Mouse (Mus musculus) left cerebral cortex, adult 11 months (tissue): ENCODE results near the gene Peg10.

Source experiments
- DNase-seq: peaks from one replicate; pipeline ENCODE4 v3.0.0; 2022; ENCODE audit warnings: low spot score

Peg10 gene

GRCm38 (mm10) chr6:4746696-4747439 lies at the start of gene Peg10, which contains the start of gene Sgce:
Gene Peg10, plus strand, starts transcription at chr6:4747306.
Gene Sgce, minus strand, starts transcription at chr6:4747207.
- peak; percentile 38 for DNase-seq

GRCm38 (mm10) chr6:4701641-4702040 lies 45.5 kb upstream of the Peg10 start:
- DNase-seq, result no peak

GRCm38 (mm10) chr6:4703908-4704307 lies 43.2 kb upstream of the Peg10 start:
- DNase-seq, result no peak

- DNase-seq, result no peak
Observed at GRCm38 (mm10) chr6:4706415-4706814, 40.7 kb upstream of the Peg10 start.

GRCm38 (mm10) chr6:4708971-4709370 lies 38.1 kb upstream of the Peg10 start:
- no peak for DNase-seq

- DNase-seq, result no peak
Observed at GRCm38 (mm10) chr6:4716171-4716570, 30.9 kb upstream of the Peg10 start.

GRCm38 (mm10) chr6:4717344-4717743 lies 29.8 kb upstream of the Peg10 start:
- DNase-seq, result no peak

- DNase-seq, result no peak
Observed at GRCm38 (mm10) chr6:4722142-4722541, 25.0 kb upstream of the Peg10 start.

- no peak for DNase-seq
Observed at GRCm38 (mm10) chr6:4722739-4723138, 24.4 kb upstream of the Peg10 start.

- DNase-seq, result no peak
Observed at GRCm38 (mm10) chr6:4723998-4724757, 22.9 kb upstream of the Peg10 start.

- no peak for DNase-seq
Observed at GRCm38 (mm10) chr6:4728305-4728704, 18.8 kb upstream of the Peg10 start.

GRCm38 (mm10) chr6:4731675-4732074 lies 15.4 kb upstream of the Peg10 start:
- DNase-seq, result no peak

GRCm38 (mm10) chr6:4733208-4733607 lies 13.9 kb upstream of the Peg10 start:
- DNase-seq, result no peak

GRCm38 (mm10) chr6:4736372-4736771 lies 10.7 kb upstream of the Peg10 start:
- DNase-seq, result no peak

- no peak for DNase-seq
Observed at GRCm38 (mm10) chr6:4738034-4738629, 9.0 kb upstream of the Peg10 start.

- DNase-seq, result no peak
Observed at GRCm38 (mm10) chr6:4738717-4739116, 8.4 kb upstream of the Peg10 start.

GRCm38 (mm10) chr6:4739522-4740355 lies 7.4 kb upstream of the Peg10 start:
- no peak for DNase-seq

- no peak for DNase-seq
Observed at GRCm38 (mm10) chr6:4740511-4740910, 6.6 kb upstream of the Peg10 start.

GRCm38 (mm10) chr6:4746036-4746695 lies 940 bp upstream of the Peg10 start:
- peak; percentile 17 for DNase-seq

- peak; percentile 23 for DNase-seq
Observed at GRCm38 (mm10) chr6:4747677-4748505, 785 bp downstream of the Peg10 start.
